Mouse (Mus musculus) left cerebral cortex, adult 9 months (tissue): ENCODE results near the gene Adgrg4.

Experiments
- DNase-seq, 2 experiments: peaks; one replicate each; pipeline ENCODE4 v3.0.0; 2022; ENCODE audit warnings: low spot score in 2 of 2

The Adgrg4 gene

GRCm38 (mm10) chrX:56869863-56870262, at the start of gene Adgrg4:
Gene Adgrg4, plus strand, starts transcription at chrX:56870163.
- no peak for DNase-seq

DNA sequence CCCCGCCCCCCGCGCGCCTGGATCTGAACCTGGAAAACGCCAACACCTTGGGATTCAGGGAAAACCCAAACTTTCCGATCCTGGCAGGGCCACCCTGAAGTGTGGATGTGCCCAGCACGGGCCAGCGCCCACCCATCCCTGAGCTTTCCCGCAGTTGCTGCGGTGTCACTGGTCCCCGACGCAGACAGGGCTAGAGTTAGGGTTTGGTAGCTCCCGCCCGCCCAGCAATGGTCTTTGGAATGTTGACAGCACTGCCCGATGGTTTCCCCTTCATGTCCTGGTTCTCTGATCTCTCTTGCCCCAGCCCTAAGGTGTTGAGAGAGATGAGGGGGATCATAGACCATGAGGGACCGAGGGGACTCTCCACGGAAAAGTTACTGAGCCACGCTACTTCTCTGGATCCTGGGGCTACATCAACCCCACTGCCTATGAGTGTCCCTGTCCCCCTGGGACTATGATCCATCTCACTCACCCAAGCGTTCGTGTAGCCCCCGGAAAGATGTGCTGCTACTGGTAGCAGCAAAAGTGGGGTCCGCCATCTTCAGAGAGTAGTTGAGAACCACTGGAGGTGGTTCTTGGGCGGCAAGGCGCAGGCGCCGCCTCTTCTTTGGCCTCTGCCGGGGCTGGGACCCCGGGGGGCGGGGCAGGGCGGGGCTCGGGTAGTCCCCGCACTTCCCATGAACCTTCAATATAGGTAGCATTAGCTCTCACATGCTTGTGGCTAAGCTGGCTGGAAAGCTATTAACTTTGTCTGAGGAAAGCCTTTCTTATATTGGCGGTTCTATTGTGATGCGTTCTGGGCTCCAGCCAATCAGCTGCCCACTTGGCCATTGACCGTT, 48.0 kb upstream of the Adgrg4 start, which contains the start of gene Map7d3:
Gene Map7d3, minus strand, starts transcription at position 562 of the 839 bp plus-strand sequence.
- DNase-seq, result no peak

DNA sequence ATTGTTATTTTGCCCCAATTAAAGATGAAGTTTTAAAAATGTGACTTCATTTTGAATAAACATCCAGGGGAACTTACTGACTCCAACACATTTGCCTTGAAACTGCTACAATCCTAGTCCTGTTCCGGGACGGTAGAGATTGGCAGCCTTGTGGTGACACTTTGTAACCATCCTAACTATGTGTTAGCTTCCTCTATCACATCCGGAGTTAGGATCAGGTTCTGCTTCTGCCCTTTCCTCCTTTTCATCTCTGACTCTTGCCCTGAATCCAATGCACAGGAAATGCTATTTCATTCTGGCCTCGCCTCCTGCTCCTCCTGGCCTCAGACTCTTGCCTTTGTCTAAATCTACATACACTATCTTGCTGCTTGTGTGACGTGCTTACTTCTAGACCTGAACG, 42.5 kb upstream of the Adgrg4 start:
- no peak for DNase-seq

DNA sequence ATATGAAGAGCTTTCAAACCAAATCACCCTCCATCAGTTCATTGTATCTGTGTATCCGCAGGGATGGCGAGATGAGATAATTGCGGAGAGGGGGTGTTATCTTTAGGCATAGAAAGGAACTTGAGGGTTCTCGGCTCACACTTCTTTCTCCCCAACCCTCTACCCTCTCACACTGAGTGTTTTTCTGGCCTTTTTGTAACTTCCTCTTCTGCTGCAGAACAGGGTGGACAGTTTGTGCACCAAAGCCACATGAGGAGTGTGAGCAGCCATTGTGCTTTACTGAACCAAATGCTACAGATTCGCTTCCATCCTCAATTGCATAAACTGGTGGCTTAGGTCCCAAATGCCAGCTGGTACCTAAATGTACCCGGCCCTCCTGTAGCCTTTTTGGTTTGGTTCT, 34.1 kb upstream of the Adgrg4 start:
- DNase-seq, result no peak

GRCm38 (mm10) chrX:56839369-56839768, 30.6 kb upstream of the Adgrg4 start:
- DNase-seq, result peak in 1 of 2 experiments; percentile 3

DNA sequence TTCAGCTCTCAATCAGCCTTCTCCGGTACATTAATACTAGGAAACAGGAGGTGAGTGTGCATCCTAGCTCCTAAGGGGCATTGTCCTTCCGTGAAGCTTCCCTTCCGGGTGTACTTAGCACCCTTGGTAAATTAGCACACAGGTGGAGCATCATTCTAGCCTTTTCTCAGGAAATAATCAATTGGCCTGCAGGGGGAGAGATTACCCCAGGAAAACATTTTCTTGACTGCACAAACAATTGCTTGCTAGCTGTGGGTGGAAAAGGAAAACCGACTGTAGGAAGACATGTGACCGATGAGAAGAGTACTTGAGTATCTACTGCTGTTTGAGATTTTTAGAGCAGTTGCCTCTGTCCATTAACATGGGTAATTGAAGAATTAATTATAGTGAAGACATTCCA, 28.7 kb upstream of the Adgrg4 start:
- DNase-seq, result no peak

- no peak for DNase-seq
Observed at GRCm38 (mm10) chrX:57012891-57013290, 142.9 kb downstream of the Adgrg4 start.

- no peak for DNase-seq
Observed at GRCm38 (mm10) chrX:57042774-57043173, 172.8 kb downstream of the Adgrg4 start, which contains the start of gene Brs3. Gene Brs3, plus strand, starts transcription at chrX:57043074.

DNA sequence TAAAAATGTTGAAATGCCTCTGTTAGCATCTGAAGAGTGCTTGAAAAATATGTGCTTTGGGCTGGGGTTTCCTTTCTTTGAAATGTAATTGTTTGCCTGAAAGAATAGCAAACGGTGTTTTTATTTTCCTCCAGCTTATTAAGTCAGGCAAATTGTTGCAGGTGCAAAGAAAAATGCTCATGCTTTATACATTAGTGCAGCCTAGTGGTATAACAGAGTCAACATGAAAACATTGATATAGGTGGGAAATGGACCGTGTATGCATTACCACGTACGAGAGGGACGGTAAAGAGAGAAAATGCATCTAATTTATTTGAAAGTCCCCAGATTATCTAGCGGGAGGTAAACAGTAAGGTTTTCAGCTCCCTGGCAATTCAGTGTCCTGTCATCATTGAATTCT, 173.9 kb downstream of the Adgrg4 start:
- DNase-seq, result no peak
